Mouse (Mus musculus): ENCODE measurements around the gene Map3k14.

Gene Map3k14

GRCm38 (mm10) chr11:103271979-103272378, 4.7 kb upstream of the Map3k14 start:
- in situ Hi-C loops (cut with MseI, MboI) = no loop called here

GRCm38 (mm10) chr11:103269426-103269825, 2.2 kb upstream of the Map3k14 start:
- in situ Hi-C loops (cut with MseI, MboI) = no loop called here

GRCm38 (mm10) chr11:103268905-103269304, 1.6 kb upstream of the Map3k14 start:
- in situ Hi-C loops (cut with MseI, MboI) = no loop called here

- in situ Hi-C loops (cut with MseI, MboI) = no loop called here
Observed at GRCm38 (mm10) chr11:103268350-103268749, 1.1 kb upstream of the Map3k14 start.

- in situ Hi-C loops (cut with MseI, MboI) = no loop called here
Observed at GRCm38 (mm10) chr11:103266729-103267345, 435 bp downstream of the Map3k14 start.

GRCm38 (mm10) chr11:103265856-103266255, 1.4 kb downstream of the Map3k14 start:
- in situ Hi-C loops (cut with MseI, MboI) = no loop called here

GRCm38 (mm10) chr11:103265211-103265610, 2.1 kb downstream of the Map3k14 start:
- in situ Hi-C loops (cut with MseI, MboI) = no loop called here

GRCm38 (mm10) chr11:103264427-103265005, 2.8 kb downstream of the Map3k14 start:
- in situ Hi-C loops (cut with MseI, MboI) = no loop called here

GRCm38 (mm10) chr11:103263551-103263950, 3.7 kb downstream of the Map3k14 start:
- in situ Hi-C loops (cut with MseI, MboI) = no loop called here

- in situ Hi-C loops (cut with MseI, MboI) = no loop called here
Observed at GRCm38 (mm10) chr11:103262412-103263267, 4.6 kb downstream of the Map3k14 start.

- in situ Hi-C loops (cut with MseI, MboI) = no loop called here
Observed at GRCm38 (mm10) chr11:103261671-103262411, 5.4 kb downstream of the Map3k14 start.

- in situ Hi-C loops (cut with MseI, MboI) = no loop called here
Observed at GRCm38 (mm10) chr11:103260515-103261192, 6.6 kb downstream of the Map3k14 start.

- in situ Hi-C loops (cut with MseI, MboI) = no loop called here
Observed at GRCm38 (mm10) chr11:103260034-103260433, 7.2 kb downstream of the Map3k14 start.

GRCm38 (mm10) chr11:103257938-103258481, 9.3 kb downstream of the Map3k14 start:
- in situ Hi-C loops (cut with MseI, MboI) = no loop called here

- in situ Hi-C loops (cut with MseI, MboI) = no loop called here
Observed at GRCm38 (mm10) chr11:103253605-103254004, 13.7 kb downstream of the Map3k14 start.

- in situ Hi-C loops (cut with MseI, MboI) = no loop called here
Observed at GRCm38 (mm10) chr11:103252380-103252779, 14.9 kb downstream of the Map3k14 start.

GRCm38 (mm10) chr11:103250324-103250723, 16.9 kb downstream of the Map3k14 start:
- in situ Hi-C loops (cut with MseI, MboI) = no loop called here

GRCm38 (mm10) chr11:103249509-103249908, 17.8 kb downstream of the Map3k14 start:
- in situ Hi-C loops (cut with MseI, MboI) = no loop called here

GRCm38 (mm10) chr11:103248837-103249236, 18.4 kb downstream of the Map3k14 start:
- in situ Hi-C loops (cut with MseI, MboI) = no loop called here

GRCm38 (mm10) chr11:103247504-103248177, 19.6 kb downstream of the Map3k14 start:
- in situ Hi-C loops (cut with MseI, MboI) = no loop called here

All from mouse trophoblast stem cell (cell line).